Mouse (Mus musculus): ENCODE data around the gene Med26.

DNA sequence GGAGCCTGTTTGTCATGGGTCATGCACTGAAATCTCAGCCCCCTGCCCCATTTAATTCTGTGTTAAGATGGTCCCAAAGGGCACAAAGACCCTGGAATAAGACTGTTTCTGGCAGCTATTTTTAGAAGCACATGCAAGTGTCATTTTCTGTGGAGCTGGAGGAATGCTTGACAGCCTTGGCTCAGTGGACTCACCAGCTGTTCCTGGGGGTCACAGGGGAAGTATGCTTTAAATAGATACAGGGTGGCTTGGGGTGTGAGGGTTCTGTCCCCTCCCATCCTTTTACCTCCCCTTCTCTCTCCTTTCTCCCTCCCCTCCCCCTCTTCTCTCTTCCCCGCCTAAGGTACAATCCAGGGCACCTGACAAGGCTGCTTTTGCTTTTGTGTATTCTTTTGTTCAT lies 29.9 kb upstream of the Med26 start:
- no peak for TF ChIP-seq CTCF (IDR thresholded peaks at IDR 0.05; ENCODE audit: borderline replicate concordance, extremely low read depth, insufficient read depth, insufficient read length)
- TF ChIP-seq POLR2A (IDR thresholded peaks at IDR 0.05; ENCODE audit: borderline replicate concordance, extremely low read depth, insufficient read depth, insufficient read length, poor library complexity, severe bottlenecking), result no peak
